Mouse (Mus musculus) forebrain, embryonic 14.5 days (tissue): Measurements from ENCODE around the gene Nxf1. TPM values are rescaled to one million over a fixed set of nuclear protein-coding genes. Genes with fewer than 3 reads are reported as not detected.

Source experiments
- ATAC-seq: fragments of 200-750 bp; cut with Nextera tagmentation; 2 replicates; pipeline ENCODE4 v1.8.0; 2017; ENCODE audit warnings: mild to moderate bottlenecking, moderate library complexity
- DNase-seq: peaks from one replicate; pipeline ENCODE4 v3.0.0-alpha.2; 2015; ENCODE audit warnings: low spot score
- H3K27ac ChIP-seq: fragments of 300-500 bp; sonication (generic); 2 replicates; pipeline ENCODE4 v1.5.1; 2014; ENCODE audit warnings: low read depth, mild to moderate bottlenecking, control low read depth, low read length, moderate library complexity
- H3K27me3 ChIP-seq: fragments of 300-500 bp; sonication (generic); replicated peaks from 2 replicates; pipeline ENCODE4 v1.6.1; 2014; ENCODE audit warnings: low read length, control low read depth, mixed read lengths; ENCODE audit not compliant: control insufficient read depth, insufficient read depth
- H3K36me3 ChIP-seq: fragments of 300-500 bp; sonication (generic); 2 replicates; pipeline ENCODE4 v1.6.1; 2014; ENCODE audit warnings: low read length, control low read depth; ENCODE audit not compliant: control insufficient read depth, insufficient read depth
- H3K4me1 ChIP-seq: fragments of 300-500 bp; sonication (generic); 2 replicates; pipeline ENCODE4 v1.6.1; 2014; ENCODE audit warnings: antibody characterized with exemption, low read length, control low read depth; ENCODE audit not compliant: control insufficient read depth, insufficient read depth
- H3K4me2 ChIP-seq: fragments of 300-500 bp; sonication (generic); 2 replicates; pipeline ENCODE4 v1.6.1; 2014; ENCODE audit warnings: mild to moderate bottlenecking, control low read depth, low read length
- H3K4me3 ChIP-seq: fragments of 300-500 bp; sonication (generic); 2 replicates; pipeline ENCODE4 v1.5.1; 2014; ENCODE audit warnings: low read depth, low read length, control low read depth
- H3K9ac ChIP-seq: fragments of 300-500 bp; sonication (generic); 2 replicates; pipeline ENCODE4 v1.6.1; 2014; ENCODE audit warnings: mild to moderate bottlenecking, low read length, control low read depth, moderate library complexity
- H3K9me3 ChIP-seq: fragments of 300-500 bp; sonication (generic); replicated peaks from 2 replicates; pipeline ENCODE4 v1.6.1; 2016; ENCODE audit warnings: low read length, control low read depth, mixed read lengths; ENCODE audit not compliant: control insufficient read depth
- WGBS: fragments of 180-500 bp; shearing (Covaris S2); extraction: QIAGEN DNeasy Blood & Tissue Kit; methylation state at CpG from one replicate; pipeline ENCODE4 v1.1.7; 2014; 5-methylcytosine and 5-hydroxymethylcytosine counted together
- polyA plus RNA-seq: library from polyadenylated mRNA; unstranded; fragments of >200 nt; fragmentation: Nextera tagmentation; extraction: Ambion mirVana; gene quantifications from 2 replicates; pipeline ENCODE4 v1.2.1, GENCODE M21; 2014

Gene Nxf1
- polyA plus RNA-seq, 1 experiment from 2014 or later, result 162 TPM

- DNase-seq, result no peak
- Histone ChIP-seq H3K4me2 (peak overlapping the region; percentile 75), H3K36me3 (peaks cover 13% of the 10 kb centered on the region), H3K9ac (peak overlapping the region; percentile 17; the same call in 1 of the 2 replicates), H3K9me3 (no peaks in the 10 kb centered on the region), H3K4me3 (no peak overlapping the region), H3K27ac (no peak overlapping the region), H3K4me1 (peaks cover 13% of the 10 kb centered on the region), H3K27me3 (no peaks in the 10 kb centered on the region)
- ATAC-seq, result no peak
Measured at GRCm38 (mm10) chr19:8798947-8799315, 42.1 kb downstream of the Nxf1 start.

- peaks cover 18% of the 10 kb centered on the region for H3K36me3 ChIP-seq
- peaks cover 13% of the 10 kb centered on the region for H3K4me1 ChIP-seq
- no peaks in the 10 kb centered on the region for H3K9me3 ChIP-seq
- ATAC-seq (peak; percentile 97), DNase-seq (peak; percentile 99)
- H3K9ac ChIP-seq, result peak within 1 kb of the TSS; percentile 56
- H3K27me3 ChIP-seq, result no peaks in the 10 kb centered on the region
- peak within 1 kb of the TSS; percentile 52 for H3K4me3 ChIP-seq
- peak within 1 kb of the TSS; percentile 90 for H3K27ac ChIP-seq
- WGBS, result under 1% methylated on average over 30 of the region's 30 CpGs
- peak within 1 kb of the TSS; percentile 64 for H3K4me2 ChIP-seq
Measured at GRCm38 (mm10) chr19:8802130-8802821, 45.4 kb downstream of the Nxf1 start, which contains the start of gene Zbtb3. Zbtb3 (plus strand) TSS chr19:8802555.

GRCm38 (mm10) chr19:8803204-8803780 lies 46.4 kb downstream of the Nxf1 start:
- WGBS, result 89% methylated on average over 9 of the region's 9 CpGs
- Histone ChIP-seq H3K9me3 (no peaks in the 10 kb centered on the region), H3K4me3 (peak overlapping the region; percentile 52; the same call in 1 of the 2 replicates), H3K4me2 (peak overlapping the region; percentile 64), H3K27me3 (no peaks in the 10 kb centered on the region), H3K27ac (no peak overlapping the region), H3K36me3 (peaks cover 28% of the 10 kb centered on the region), H3K4me1 (peaks cover 8% of the 10 kb centered on the region; the same call in 1 of the 2 replicates), H3K9ac (no peak overlapping the region)
- DNase-seq, result no peak
- ATAC-seq, result no peak

GRCm38 (mm10) chr19:8803879-8804660 lies 47.2 kb downstream of the Nxf1 start:
- Histone ChIP-seq H3K4me3 (no peak overlapping the region), H3K9me3 (no peaks in the 10 kb centered on the region), H3K4me2 (no peak overlapping the region), H3K4me1 (peaks cover 8% of the 10 kb centered on the region; the same call in 1 of the 2 replicates), H3K27me3 (no peaks in the 10 kb centered on the region), H3K9ac (no peak overlapping the region), H3K36me3 (peaks cover 36% of the 10 kb centered on the region), H3K27ac (no peak overlapping the region)
- ATAC-seq (no peak), DNase-seq (no peak)
- WGBS, result 91% methylated on average over 11 of the region's 11 CpGs

GRCm38 (mm10) chr19:8806810-8807209 lies 49.9 kb downstream of the Nxf1 start:
- Histone ChIP-seq H3K36me3 (peaks cover 59% of the 10 kb centered on the region), H3K27me3 (no peaks in the 10 kb centered on the region), H3K4me3 (no peak overlapping the region), H3K9ac (no peak overlapping the region), H3K27ac (no peak overlapping the region), H3K4me2 (no peak overlapping the region), H3K4me1 (peaks cover 5% of the 10 kb centered on the region; the same call in 1 of the 2 replicates), H3K9me3 (no peaks in the 10 kb centered on the region)
- 91% methylated on average over 5 of the region's 5 CpGs for WGBS
- DNase-seq (no peak), ATAC-seq (no peak)

GRCm38 (mm10) chr19:8815812-8816211 lies 58.9 kb downstream of the Nxf1 start:
- Histone ChIP-seq H3K36me3 (peaks cover 46% of the 10 kb centered on the region), H3K27me3 (no peaks in the 10 kb centered on the region), H3K4me1 (peaks cover 19% of the 10 kb centered on the region), H3K4me3 (no peak overlapping the region), H3K4me2 (no peak overlapping the region; the same call in 1 of the 2 replicates), H3K9ac (no peak overlapping the region), H3K9me3 (no peaks in the 10 kb centered on the region), H3K27ac (no peak overlapping the region)
- 74% methylated on average over 11 of the region's 11 CpGs for WGBS
- DNase-seq, result peak; percentile 32
- ATAC-seq, result no peak

GRCm38 (mm10) chr19:8817001-8817400 lies 60.1 kb downstream of the Nxf1 start:
- DNase-seq, result no peak
- peaks cover 24% of the 10 kb centered on the region for H3K4me1 ChIP-seq
- H3K36me3 ChIP-seq, result peaks cover 36% of the 10 kb centered on the region
- H3K4me2 ChIP-seq, result peak overlapping the region; percentile 88
- no peaks in the 10 kb centered on the region for H3K9me3 ChIP-seq
- ATAC-seq, result no peak
- H3K27ac ChIP-seq, result no peak overlapping the region
- peak overlapping the region; percentile 40 for H3K9ac ChIP-seq
- 65% methylated on average over 3 of the region's 3 CpGs for WGBS
- no peaks in the 10 kb centered on the region for H3K27me3 ChIP-seq
- no peak overlapping the region for H3K4me3 ChIP-seq

- H3K4me1 ChIP-seq, result peaks cover 37% of the 10 kb centered on the region
- peak overlapping the region; percentile 99 for H3K4me3 ChIP-seq
- WGBS, result 33% methylated on average over 14 of the region's 14 CpGs
- DNase-seq (no peak), ATAC-seq (no peak)
- H3K9ac ChIP-seq, result peak overlapping the region; percentile 65
- peaks cover 29% of the 10 kb centered on the region for H3K36me3 ChIP-seq
- no peaks in the 10 kb centered on the region for H3K27me3 ChIP-seq
- peak overlapping the region; percentile 99 for H3K27ac ChIP-seq
- peak overlapping the region; percentile 88 for H3K4me2 ChIP-seq
- no peaks in the 10 kb centered on the region for H3K9me3 ChIP-seq
Measured at GRCm38 (mm10) chr19:8818301-8818798, 61.5 kb downstream of the Nxf1 start.
